Mouse (Mus musculus) kidney, embryonic 14.5 days (tissue): ENCODE measurements around the gene Ptprm. TPM values are rescaled to one million over a fixed set of nuclear protein-coding genes. Genes with fewer than 3 reads are reported as not detected.
A peak's percentile ranks its signal among the peaks of the same experiment; 100 is the strongest.

Experiments
- ATAC-seq: fragments of 200-750 bp; cut with Nextera tagmentation; 2 replicates; pipeline ENCODE4 v1.8.0; 2017; ENCODE audit warnings: moderate number of reproducible peaks, mild to moderate bottlenecking, moderate TSS enrichment, moderate library complexity; ENCODE audit not compliant: low FRiP score, low TSS enrichment
- H3K27ac ChIP-seq: fragments of 300-500 bp; sonication (generic); 2 replicates; pipeline ENCODE4 v1.5.1; 2014; ENCODE audit warnings: low read depth, mild to moderate bottlenecking, low read length, moderate library complexity, mixed read lengths
- H3K27me3 ChIP-seq: fragments of 300-500 bp; sonication (generic); 2 replicates; pipeline ENCODE4 v1.6.1; 2014; ENCODE audit warnings: mild to moderate bottlenecking, low read length; ENCODE audit not compliant: control insufficient read depth, insufficient read depth
- H3K36me3 ChIP-seq: fragments of 300-500 bp; sonication (generic); 2 replicates; pipeline ENCODE4 v1.6.1; 2014; ENCODE audit warnings: low read length, mixed read lengths; ENCODE audit not compliant: control insufficient read depth, insufficient read depth
- H3K4me1 ChIP-seq: fragments of 300-500 bp; sonication (generic); 2 replicates; pipeline ENCODE4 v1.6.1; 2014; ENCODE audit warnings: low read length, mixed read lengths; ENCODE audit not compliant: control insufficient read depth, insufficient read depth
- H3K4me2 ChIP-seq: fragments of 300-500 bp; sonication (generic); replicated peaks from 2 replicates; pipeline ENCODE4 v1.6.1; 2014; ENCODE audit warnings: low read depth, mild to moderate bottlenecking, low read length
- H3K4me3 ChIP-seq: fragments of 300-500 bp; sonication (generic); 2 replicates; pipeline ENCODE4 v1.5.1; 2014; ENCODE audit warnings: mild to moderate bottlenecking, low read length
- H3K9ac ChIP-seq: fragments of 300-500 bp; sonication (generic); 2 replicates; pipeline ENCODE4 v1.6.1; 2014; ENCODE audit warnings: low read depth, mild to moderate bottlenecking, low read length, moderate library complexity
- H3K9me3 ChIP-seq: fragments of 300-500 bp; sonication (generic); 2 replicates; pipeline ENCODE4 v1.6.1; 2016; ENCODE audit warnings: low read length; ENCODE audit not compliant: control insufficient read depth
- WGBS: fragments of 180-500 bp; shearing (Covaris S2); extraction: QIAGEN DNeasy Blood & Tissue Kit; methylation state at CpG from one replicate; pipeline ENCODE4 v1.1.7; 2014; 5-methylcytosine and 5-hydroxymethylcytosine counted together
- polyA plus RNA-seq: library from polyadenylated mRNA; unstranded; fragments of >200 nt; fragmentation: Nextera tagmentation; extraction: Ambion mirVana; gene quantifications from 2 replicates; pipeline ENCODE4 v1.2.1, GENCODE M21; 2014

The Ptprm gene
- polyA plus RNA-seq, 1 experiment from 2014 or later, result 22.6 TPM

DNA sequence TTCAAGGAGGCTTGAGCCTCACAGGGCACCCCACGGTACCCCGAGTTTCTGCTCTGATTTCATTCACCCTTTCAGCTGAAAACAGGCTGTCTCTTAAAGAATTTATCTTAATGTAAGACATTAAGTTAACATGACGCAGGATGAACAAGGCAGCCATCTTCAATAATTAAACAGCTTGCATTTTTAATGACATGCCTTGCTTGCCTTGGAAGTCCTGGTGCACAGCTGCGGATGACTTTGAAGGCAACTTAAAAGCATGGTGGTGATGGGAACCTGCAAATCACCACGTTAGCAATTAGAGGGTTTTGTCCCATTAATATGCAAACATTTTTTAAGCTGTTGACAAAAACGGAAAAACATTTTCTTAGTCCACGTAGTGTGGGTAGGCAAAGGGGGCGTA lies 607.8 kb downstream of the Ptprm start:
- Histone ChIP-seq H3K9me3 (no peaks in the 10 kb centered on the region), H3K27ac (no peak overlapping the region)
- 88% methylated on average over 8 of the region's 8 CpGs for WGBS

DNA sequence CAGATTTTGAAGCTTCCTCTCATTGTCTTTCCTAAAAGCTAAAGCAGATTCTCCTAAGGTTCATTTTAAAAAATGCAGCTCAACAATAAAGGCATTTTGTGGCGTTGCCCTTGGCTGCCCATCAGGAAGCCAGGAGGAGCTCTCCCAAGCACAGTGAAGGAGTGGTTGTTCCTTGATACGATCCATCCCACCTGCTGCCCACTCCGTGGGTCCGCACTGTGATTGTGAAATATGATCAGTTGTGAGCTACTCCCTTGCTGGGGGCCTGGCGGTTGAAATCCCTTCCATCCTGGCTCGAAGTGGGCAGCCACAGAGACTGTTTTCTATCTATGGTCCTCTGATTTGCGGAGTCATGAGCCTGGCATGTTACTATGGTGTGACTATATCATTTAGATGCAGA lies 610.9 kb downstream of the Ptprm start:
- H3K27me3 ChIP-seq, result no peaks in the 10 kb centered on the region
- H3K4me1 ChIP-seq, result no peaks in the 10 kb centered on the region
- ATAC-seq, result peak; percentile 90
- 37% methylated on average over 7 of the region's 7 CpGs for WGBS
- H3K36me3 ChIP-seq, result no peaks in the 10 kb centered on the region
- H3K9me3 ChIP-seq, result no peaks in the 10 kb centered on the region
- no peak overlapping the region for H3K9ac ChIP-seq
- no peak overlapping the region for H3K4me3 ChIP-seq
- H3K4me2 ChIP-seq, result no peak overlapping the region
- no peak overlapping the region for H3K27ac ChIP-seq

More for the DNA sequence above, 607.8 kb downstream of the Ptprm start:
- Histone ChIP-seq H3K9ac (no peak overlapping the region), H3K4me3 (no peak overlapping the region), H3K36me3 (no peaks in the 10 kb centered on the region), H3K27me3 (no peaks in the 10 kb centered on the region), H3K4me1 (no peaks in the 10 kb centered on the region), H3K4me2 (no peak overlapping the region)
- ATAC-seq, result no peak

GRCm38 (mm10) chr17:66738779-66739345 lies 615.4 kb downstream of the Ptprm start:
- Histone ChIP-seq H3K9me3 (no peaks in the 10 kb centered on the region), H3K4me2 (no peak overlapping the region), H3K36me3 (no peaks in the 10 kb centered on the region), H3K27me3 (no peaks in the 10 kb centered on the region), H3K4me3 (no peak overlapping the region), H3K27ac (no peak overlapping the region), H3K9ac (no peak overlapping the region), H3K4me1 (no peaks in the 10 kb centered on the region)
- ATAC-seq, result no peak
- WGBS, result 47% methylated on average over 8 of the region's 8 CpGs

DNA sequence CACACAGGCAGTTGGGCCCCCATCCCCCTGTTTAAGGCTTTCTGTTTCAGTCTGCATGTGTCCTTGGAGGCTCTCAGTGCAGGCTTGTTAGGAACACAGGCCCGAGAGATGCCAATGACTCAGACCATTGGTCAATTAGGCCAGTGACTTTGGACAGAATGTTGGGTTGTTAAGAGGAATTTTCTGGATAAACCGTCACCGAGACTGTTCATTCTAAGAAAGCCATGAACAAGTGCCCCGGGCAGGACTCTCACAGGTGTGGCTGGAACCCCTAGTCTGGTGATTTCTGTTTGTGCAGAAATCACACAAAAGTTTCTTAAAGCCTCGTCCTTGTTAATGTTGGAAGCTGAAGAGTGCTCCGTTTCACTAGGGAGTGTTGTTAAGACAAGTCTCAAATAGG lies 615.9 kb downstream of the Ptprm start:
- Histone ChIP-seq H3K9me3 (no peaks in the 10 kb centered on the region), H3K27me3 (no peaks in the 10 kb centered on the region), H3K27ac (no peak overlapping the region), H3K9ac (no peak overlapping the region), H3K4me1 (no peaks in the 10 kb centered on the region), H3K4me2 (no peak overlapping the region), H3K4me3 (no peak overlapping the region), H3K36me3 (no peaks in the 10 kb centered on the region)
- WGBS, result 67% methylated on average over 6 of the region's 6 CpGs
- ATAC-seq, result no peak

GRCm38 (mm10) chr17:66736450-66736849 lies 617.8 kb downstream of the Ptprm start:
- H3K9me3 ChIP-seq, result no peaks in the 10 kb centered on the region
- no peaks in the 10 kb centered on the region for H3K27me3 ChIP-seq
- no peak overlapping the region for H3K4me3 ChIP-seq
- H3K36me3 ChIP-seq, result no peaks in the 10 kb centered on the region
- H3K4me1 ChIP-seq, result no peaks in the 10 kb centered on the region
- H3K4me2 ChIP-seq, result no peak overlapping the region
- 72% methylated on average over 6 of the region's 6 CpGs for WGBS
- no peak overlapping the region for H3K27ac ChIP-seq
- ATAC-seq, result no peak
- no peak overlapping the region for H3K9ac ChIP-seq

GRCm38 (mm10) chr17:66733541-66733940 lies 620.7 kb downstream of the Ptprm start:
- Histone ChIP-seq H3K9ac (no peak overlapping the region), H3K9me3 (no peaks in the 10 kb centered on the region), H3K27ac (no peak overlapping the region), H3K36me3 (no peaks in the 10 kb centered on the region), H3K4me1 (no peaks in the 10 kb centered on the region), H3K27me3 (no peaks in the 10 kb centered on the region), H3K4me2 (no peak overlapping the region), H3K4me3 (no peak overlapping the region)
- 87% methylated on average over 12 of the region's 12 CpGs for WGBS
- ATAC-seq, result no peak

DNA sequence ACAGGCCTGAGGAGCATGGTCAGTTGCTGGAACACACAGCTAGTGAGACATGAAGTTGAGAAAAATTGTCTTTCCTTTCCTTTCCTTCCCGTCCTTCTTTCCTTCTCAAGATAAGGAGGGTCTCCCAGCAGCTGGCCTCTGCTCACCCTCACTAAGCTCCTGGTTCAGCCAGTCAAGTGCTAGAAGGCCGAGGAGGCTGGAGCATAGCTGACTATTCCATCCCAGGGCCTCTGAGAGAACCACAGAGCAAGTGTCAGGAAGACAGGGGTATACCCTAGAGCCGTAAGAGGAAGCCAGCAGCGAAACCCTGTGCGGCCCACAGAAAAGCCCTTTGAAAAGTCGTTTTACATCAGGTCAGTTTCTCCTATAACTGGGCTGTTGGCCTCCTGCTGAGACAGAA lies 624.3 kb downstream of the Ptprm start:
- 61% methylated on average over 6 of the region's 6 CpGs for WGBS
- Histone ChIP-seq H3K4me3 (no peak overlapping the region), H3K27me3 (no peaks in the 10 kb centered on the region), H3K4me1 (no peaks in the 10 kb centered on the region), H3K27ac (no peak overlapping the region), H3K4me2 (no peak overlapping the region), H3K9me3 (no peaks in the 10 kb centered on the region), H3K9ac (no peak overlapping the region), H3K36me3 (no peaks in the 10 kb centered on the region; the same call in 1 of the 2 replicates)
- ATAC-seq, result no peak

- Histone ChIP-seq H3K27ac (no peak overlapping the region), H3K4me3 (no peak overlapping the region), H3K4me2 (no peak overlapping the region), H3K4me1 (peaks cover 4% of the 10 kb centered on the region; the same call in 1 of the 2 replicates), H3K36me3 (no peaks in the 10 kb centered on the region; the same call in 1 of the 2 replicates), H3K9me3 (no peaks in the 10 kb centered on the region), H3K27me3 (no peaks in the 10 kb centered on the region), H3K9ac (no peak overlapping the region)
- ATAC-seq, result no peak
- 41% methylated on average over 9 of the region's 9 CpGs for WGBS
Observed at GRCm38 (mm10) chr17:66720992-66721351, 633.3 kb downstream of the Ptprm start.

GRCm38 (mm10) chr17:66720200-66720991 lies 633.9 kb downstream of the Ptprm start:
- Histone ChIP-seq H3K36me3 (no peaks in the 10 kb centered on the region; the same call in 1 of the 2 replicates), H3K9me3 (no peaks in the 10 kb centered on the region), H3K4me1 (peaks cover 4% of the 10 kb centered on the region; the same call in 1 of the 2 replicates), H3K27me3 (no peaks in the 10 kb centered on the region), H3K9ac (no peak overlapping the region), H3K4me3 (no peak overlapping the region), H3K4me2 (no peak overlapping the region), H3K27ac (no peak overlapping the region)
- WGBS, result 59% methylated on average over 11 of the region's 11 CpGs
- no peak for ATAC-seq
